Mouse (Mus musculus): ENCODE results near the gene Mxra7.
"Not testable (repeated sequence)": the region's sequence is repeated elsewhere in the genome, so short reads cannot be mapped to it uniquely, and the experiment has no call there.

Mxra7 gene

GRCm38 (mm10) chr11:116827534-116828165 lies at the start of gene Mxra7:
TSS of gene Mxra7 (minus strand) at chr11:116828046.
- DNase-seq = peak; percentile 75

- DNase-seq = no peak
These were observed 46.1 kb upstream of the Mxra7 start for GRCm38 (mm10) chr11:116873987-116874386.

GRCm38 (mm10) chr11:116871538-116871937 lies 43.7 kb upstream of the Mxra7 start:
- DNase-seq = no peak

- DNase-seq = no peak
These were observed 41.8 kb upstream of the Mxra7 start for GRCm38 (mm10) chr11:116869641-116870040.

- no peak for DNase-seq
These were observed 41.4 kb upstream of the Mxra7 start for GRCm38 (mm10) chr11:116869223-116869622.

- no peak for DNase-seq
These were observed 40.3 kb upstream of the Mxra7 start for GRCm38 (mm10) chr11:116868129-116868528.

- DNase-seq = no peak
These were observed 38.2 kb upstream of the Mxra7 start for GRCm38 (mm10) chr11:116865945-116866585.

- DNase-seq = no peak
These were observed 36.6 kb upstream of the Mxra7 start for GRCm38 (mm10) chr11:116864444-116864843.

- DNase-seq = no peak
These were observed 29.5 kb upstream of the Mxra7 start for GRCm38 (mm10) chr11:116857183-116857850.

- no peak for DNase-seq
These were observed 26.4 kb upstream of the Mxra7 start for GRCm38 (mm10) chr11:116854279-116854678.

GRCm38 (mm10) chr11:116853512-116853928 lies 25.7 kb upstream of the Mxra7 start:
- DNase-seq = peak; percentile 97

- DNase-seq = peak; percentile 97
These were observed 25.2 kb upstream of the Mxra7 start, which contains the start of gene Srsf2 for GRCm38 (mm10) chr11:116852891-116853511. TSS of gene Srsf2 (minus strand) at chr11:116853094.

- peak; percentile 82 for DNase-seq
These were observed 24.5 kb upstream of the Mxra7 start, which contains the start of gene Mfsd11 for GRCm38 (mm10) chr11:116852291-116852890. TSS of gene Mfsd11 (plus strand) at chr11:116852440.

- no peak for DNase-seq
These were observed 23.9 kb upstream of the Mxra7 start for GRCm38 (mm10) chr11:116851576-116852290.

- DNase-seq = no peak
These were observed 23.1 kb upstream of the Mxra7 start for GRCm38 (mm10) chr11:116850833-116851477.

GRCm38 (mm10) chr11:116850085-116850484 lies 22.2 kb upstream of the Mxra7 start:
- no peak for DNase-seq

GRCm38 (mm10) chr11:116849587-116849986 lies 21.7 kb upstream of the Mxra7 start:
- no peak for DNase-seq

- DNase-seq = not testable (repeated sequence)
These were observed 21.0 kb upstream of the Mxra7 start for GRCm38 (mm10) chr11:116848877-116849178.

GRCm38 (mm10) chr11:116848086-116848876 lies 20.4 kb upstream of the Mxra7 start:
- no peak for DNase-seq

GRCm38 (mm10) chr11:116847187-116848085 lies 19.6 kb upstream of the Mxra7 start:
- DNase-seq = no peak

Measured in cerebellum, adult 9-11 months (tissue).